Mouse (Mus musculus) liver, postnatal 0 days (tissue): ENCODE data around the gene Otos.

ENCODE experiments used
- CTCF ChIP-seq: sonication (generic); IDR thresholded peaks from 2 replicates; pipeline ENCODE4 v1.5.1; 2016; ENCODE audit warnings: antibody characterized with exemption, low read depth
- EP300 ChIP-seq: IDR thresholded peaks from 2 replicates; pipeline ENCODE4 v1.6.1; 2016; ENCODE audit warnings: antibody characterized with exemption, low read depth, mild to moderate bottlenecking

- no peak for TF ChIP-seq CTCF
- TF ChIP-seq EP300, result no peak
These were observed 444 bp downstream of the Otos start for GRCm38 (mm10) chr1:92648197-92648596.
